Comparison of ENCODE assay signal across 19 mouse cellular contexts in the genomic region with DNA sequence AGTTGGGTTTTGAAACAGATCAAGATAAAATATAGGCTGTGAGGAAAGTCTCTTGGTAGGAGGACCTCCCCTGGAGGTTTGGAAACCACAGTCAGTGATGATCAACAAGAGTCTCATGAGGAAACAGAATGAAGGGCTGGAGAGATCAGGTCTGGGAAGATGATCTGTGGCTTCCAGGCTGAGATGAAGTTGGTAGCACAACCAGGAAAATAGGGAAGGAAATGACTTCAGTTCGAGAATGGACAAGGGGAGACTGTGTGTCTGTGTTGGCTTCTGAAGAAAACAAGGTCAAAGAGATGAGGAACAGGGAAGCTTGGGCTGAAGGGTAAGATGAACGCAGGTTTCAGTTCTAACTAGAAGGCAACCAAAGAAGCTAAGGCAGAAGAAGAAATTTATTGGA. TPM values are rescaled to one million over a fixed set of nuclear protein-coding genes. Genes with fewer than 3 reads are reported as not detected.
DNase-seq lines count a peak whose midpoint lies in the region.
"Had no signal": no experiment of that assay in that cellular context is flagged by ENCODE, and none has a peak within 500 bp of the region (broad histone marks: within the 10 kb centered on the region; RNA-seq: fewer than 3 reads in every experiment).

No protein-coding gene starts in this region.

- H3K36me3 ChIP-seq in heart, embryonic 10.5 days: no peaks in the 10 kb centered on the region
- no peaks in the 10 kb centered on the region for H3K36me3 ChIP-seq in macrophage (ENCODE audit: inconsistent target)
- H3K36me3 ChIP-seq: embryonic facial prominence, embryonic 13.5 days; forebrain, embryonic 12.5 days; heart, embryonic 12.5 days; hindbrain, embryonic 15.5 days had no signal

- no peak overlapping the region for H3K4me3 ChIP-seq in heart, embryonic 10.5 days
- no peak overlapping the region for H3K4me3 ChIP-seq in macrophage (ENCODE audit: inconsistent target)
- H3K4me3 ChIP-seq: embryonic facial prominence, embryonic 13.5 days; forebrain, embryonic 12.5 days; gastrocnemius, adult 2 months; heart, embryonic 12.5 days; hindbrain, embryonic 15.5 days had no signal

- WGBS in heart, embryonic 10.5 days: 74% methylated on average over 2 of the region's 2 CpGs
- 2% methylated on average over 2 of the region's 2 CpGs for WGBS in macrophage (ENCODE audit: missing documents)

- H3K27ac ChIP-seq in heart, embryonic 10.5 days: no peak overlapping the region
- H3K27ac ChIP-seq in macrophage: peak overlapping the region; percentile 100
- H3K27ac ChIP-seq: embryonic facial prominence, embryonic 13.5 days; forebrain, embryonic 12.5 days; gastrocnemius, adult 2 months; hindbrain, embryonic 15.5 days had no signal

- H3K27me3 ChIP-seq in heart, embryonic 10.5 days (ENCODE audit: insufficient read depth, poor library complexity, severe bottlenecking): no peaks in the 10 kb centered on the region
- H3K27me3 ChIP-seq: embryonic facial prominence, embryonic 13.5 days; forebrain, embryonic 12.5 days; heart, embryonic 12.5 days; hindbrain, embryonic 15.5 days had no signal

- DNase-seq in heart, adult 11 months: peak; percentile 95
- DNase-seq in heart, embryonic 10.5 days (ENCODE audit: low spot score): no peak
- peak; percentile 20 for DNase-seq in lung, postnatal 36 days
- no peak for DNase-seq in lung, postnatal 4 days
- DNase-seq in cerebellum, adult 11 months: no peak
- no peak for DNase-seq in thymus, postnatal 4 days
- DNase-seq: adrenal gland, postnatal 10 days; cerebellum, adult 2 months; cerebellum, postnatal 10 days; forebrain, postnatal 0 days; gastrocnemius, adult 2 months; gastrocnemius, postnatal 25 days; heart, postnatal 36 days had no signal

- no peaks in the 10 kb centered on the region for H3K9me3 ChIP-seq in heart, embryonic 10.5 days
- H3K9me3 ChIP-seq: embryonic facial prominence, embryonic 13.5 days; forebrain, embryonic 12.5 days; heart, embryonic 12.5 days; hindbrain, embryonic 15.5 days had no signal

- H3K4me1 ChIP-seq in heart, embryonic 10.5 days: no peaks in the 10 kb centered on the region
- H3K4me1 ChIP-seq: forebrain, embryonic 12.5 days; heart, embryonic 12.5 days; hindbrain, embryonic 15.5 days had no signal

- peaks cover 80% of the 10 kb centered on the region for H3K79me2 ChIP-seq in macrophage (ENCODE audit: inconsistent target)

RNA-seq across cellular contexts. Expression of gene Arhgap22, which starts 26.6 kb away (rescaled TPM):
- 3.5 and 9.3 TPM in 2 replicates for polyA plus RNA-seq in heart, embryonic 10.5 days (2016; fragmentation: Nextera tagmentation; extraction: Ambion mirVana)
- total RNA-seq in macrophage (2018; cell fraction: chromatin; rRNA removed): 100 to 1,000 TPM in 21 of 26 experiments, 10 to 100 TPM in 5; 39.9 to 474 (median 134) TPM
- total RNA-seq in macrophage (2018; cell fraction: cytosol; rRNA removed): 10 to 100 TPM; 12.0 to 97.5 (median 24.2) TPM
- 100 to 1,000 TPM in 13 of 26 experiments, 10 to 100 TPM in 13; 40.8 to 312 (median 99.3) TPM for total RNA-seq in macrophage (2018; cell fraction: nucleus; rRNA removed)
- polyA plus RNA-seq in macrophage (2018): 16.5 to 44.1 TPM (median 21.1 TPM) in 3 replicates
- total RNA-seq: MEL had no signal

RNA-seq across cellular contexts. Expression of gene Wdfy4, which starts 55.1 kb away (rescaled TPM):
- 0.23 and 0.27 TPM in 2 replicates for polyA plus RNA-seq in heart, embryonic 10.5 days (2016; fragmentation: Nextera tagmentation; extraction: Ambion mirVana)
- total RNA-seq in macrophage (2018; cell fraction: chromatin; rRNA removed): 100 to 1,000 TPM; 165 to 674 (median 443) TPM
- 100 to 1,000 TPM in 13 of 26 experiments, 10 to 100 TPM in 13; 60.1 to 136 (median 97.9) TPM for total RNA-seq in macrophage (2018; cell fraction: cytosol; rRNA removed)
- total RNA-seq in macrophage (2018; cell fraction: nucleus; rRNA removed): 100 to 1,000 TPM in 25 of 26 experiments, 10 to 100 TPM in 1; 95.7 to 366 (median 196) TPM
- 58.1 to 98.0 TPM (median 81.9 TPM) in 3 replicates for polyA plus RNA-seq in macrophage (2018)

Comparison
In these comparisons a context has a peak if more than half of its experiments do, and no peak if none do; other contexts are left out.
1. DNase-seq: peak in heart, adult 11 months (single experiment) and lung, postnatal 36 days (single experiment); none in heart, embryonic 10.5 days (single experiment), lung, postnatal 4 days (0 of 2), cerebellum, adult 11 months (single experiment) and thymus, postnatal 4 days (single experiment).
2. RNA of gene Wdfy4, which starts 55.1 kb away (polyA plus RNA-seq): 58.1 to 98.0 TPM in macrophage; 0.23 to 0.27 TPM in heart, embryonic 10.5 days; every median in the first group is over 10 times any median in the second.